Mouse (Mus musculus) adrenal gland, postnatal 36 days (tissue): ENCODE data around the gene Gm33543. TPM values are rescaled to one million over a fixed set of nuclear protein-coding genes. Genes with fewer than 3 reads are reported as not detected.

Source experiments
- DNase-seq, 2 experiments: peaks; one replicate each; pipeline ENCODE4 v3.0.0; 2021; ENCODE audit warnings: mixed read lengths in 1 of 2
- total RNA-seq, 2 experiments: library from RNA; stranded (reverse); gene quantifications; 2 replicates each; pipeline ENCODE4 v1.2.3; 2021

The Gm33543 gene
- total RNA-seq, 2 experiments from 2014 or later = not detected

GRCm38 (mm10) chr10:95836530-95837264 is 6.0 kb downstream of the Gm33543 start:
- DNase-seq = peak in 1 of 2 experiments; percentile 11

- no peak for DNase-seq
Measured at GRCm38 (mm10) chr10:95830891-95831290, 11.8 kb downstream of the Gm33543 start.

- no peak for DNase-seq
Measured at GRCm38 (mm10) chr10:95829471-95829870, 13.3 kb downstream of the Gm33543 start.

- DNase-seq = peak in 1 of 2 experiments; percentile 11
Measured at GRCm38 (mm10) chr10:95828374-95828773, 14.4 kb downstream of the Gm33543 start.

DNA sequence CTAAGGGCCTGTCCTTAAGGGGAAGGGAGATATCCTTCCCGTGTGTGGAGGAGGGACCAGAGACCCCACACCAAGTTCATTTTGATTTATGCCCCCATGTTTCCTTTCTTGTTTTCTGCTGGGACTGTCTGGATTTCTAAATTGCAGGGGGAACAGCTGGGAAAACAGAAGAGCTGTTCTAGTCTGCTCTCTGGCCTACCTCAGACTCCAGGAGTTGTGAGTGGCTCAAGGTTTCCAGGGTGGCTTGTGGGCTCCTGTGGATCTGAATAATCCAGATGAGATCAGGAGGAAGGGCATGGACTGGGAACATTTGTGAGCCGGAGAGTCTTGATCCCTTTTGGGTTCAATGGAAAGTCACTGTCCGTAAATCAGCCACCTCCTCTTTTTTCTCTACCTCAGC is 17.1 kb downstream of the Gm33543 start:
- no peak for DNase-seq

- DNase-seq = no peak
Measured at GRCm38 (mm10) chr10:95818506-95818905, 24.2 kb downstream of the Gm33543 start.

DNA sequence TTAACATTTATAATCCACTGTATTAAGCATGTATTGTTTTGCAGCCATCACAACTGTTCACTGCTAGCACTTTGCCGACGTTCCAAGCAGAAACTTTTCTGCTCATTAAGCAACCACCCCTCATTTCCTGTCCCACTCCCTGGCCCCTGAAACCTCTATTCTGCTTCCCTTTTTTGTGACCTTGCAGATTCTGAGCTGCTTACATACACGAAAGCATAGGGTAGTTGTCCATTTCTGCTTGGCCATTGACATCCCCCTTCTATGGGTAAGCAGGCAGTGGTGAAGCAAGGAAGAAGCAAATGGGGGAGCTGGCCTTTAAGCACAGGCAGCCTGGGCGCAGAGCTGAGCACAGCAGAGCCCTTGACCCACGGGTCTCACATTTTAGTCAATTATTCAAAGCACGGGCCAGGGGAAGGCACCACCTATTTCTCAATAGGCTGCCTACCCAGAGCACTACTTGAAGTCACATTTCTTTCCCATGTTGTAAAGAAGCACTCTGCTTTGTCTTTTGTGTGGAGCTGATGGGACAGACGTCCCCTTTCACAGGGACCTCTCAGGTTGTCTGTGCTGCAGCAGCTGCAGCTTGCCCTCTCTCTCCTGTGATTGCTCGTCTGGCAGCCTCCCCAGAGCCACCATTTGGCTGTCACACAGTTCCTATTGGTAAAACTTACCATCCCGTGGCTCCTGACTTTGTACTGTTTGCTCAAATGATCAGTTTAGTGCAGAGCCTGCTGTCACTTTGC is 25.1 kb downstream of the Gm33543 start:
- DNase-seq = peak; percentile 28 to 32

- DNase-seq = no peak
Measured at GRCm38 (mm10) chr10:95814351-95814750, 28.4 kb downstream of the Gm33543 start.

DNA sequence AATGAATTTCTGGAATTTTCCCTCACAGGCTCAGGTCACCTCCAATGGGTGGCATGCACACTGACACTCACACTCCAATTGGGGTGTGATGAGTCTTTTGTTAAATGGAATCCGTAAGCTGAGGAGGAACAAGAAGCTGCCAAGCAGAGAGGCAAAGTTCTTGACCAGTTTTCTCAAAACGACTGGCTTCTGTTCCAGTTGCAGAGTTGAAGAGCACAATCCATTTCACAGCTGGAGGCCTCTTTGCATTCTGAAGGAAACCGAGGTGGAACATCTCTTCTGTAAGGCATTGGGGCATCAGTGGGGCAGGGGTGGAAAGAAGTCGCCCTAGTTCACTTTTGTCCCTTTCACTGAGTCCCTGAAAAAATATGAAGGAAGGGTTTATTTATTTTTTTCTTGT is 30.9 kb downstream of the Gm33543 start:
- no peak for DNase-seq

DNA sequence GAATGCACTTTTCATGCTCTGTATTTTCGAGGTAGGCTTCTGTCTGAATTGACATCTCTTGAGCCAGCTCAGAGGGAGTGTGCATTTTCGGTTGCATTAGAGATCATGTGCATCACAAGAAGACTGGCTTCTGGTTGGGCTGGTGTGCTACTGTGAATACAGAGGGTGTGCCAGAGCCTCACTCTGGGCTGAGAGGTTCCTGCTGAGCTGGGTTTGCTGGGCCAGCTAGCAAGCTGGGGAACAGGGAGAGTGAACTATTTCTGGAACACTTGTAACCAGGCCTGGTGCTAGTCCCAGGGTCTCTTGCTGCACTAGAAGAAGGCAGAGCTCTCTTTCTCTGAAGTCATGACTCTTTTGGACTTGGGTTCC is 41.3 kb downstream of the Gm33543 start:
- DNase-seq = no peak

DNA sequence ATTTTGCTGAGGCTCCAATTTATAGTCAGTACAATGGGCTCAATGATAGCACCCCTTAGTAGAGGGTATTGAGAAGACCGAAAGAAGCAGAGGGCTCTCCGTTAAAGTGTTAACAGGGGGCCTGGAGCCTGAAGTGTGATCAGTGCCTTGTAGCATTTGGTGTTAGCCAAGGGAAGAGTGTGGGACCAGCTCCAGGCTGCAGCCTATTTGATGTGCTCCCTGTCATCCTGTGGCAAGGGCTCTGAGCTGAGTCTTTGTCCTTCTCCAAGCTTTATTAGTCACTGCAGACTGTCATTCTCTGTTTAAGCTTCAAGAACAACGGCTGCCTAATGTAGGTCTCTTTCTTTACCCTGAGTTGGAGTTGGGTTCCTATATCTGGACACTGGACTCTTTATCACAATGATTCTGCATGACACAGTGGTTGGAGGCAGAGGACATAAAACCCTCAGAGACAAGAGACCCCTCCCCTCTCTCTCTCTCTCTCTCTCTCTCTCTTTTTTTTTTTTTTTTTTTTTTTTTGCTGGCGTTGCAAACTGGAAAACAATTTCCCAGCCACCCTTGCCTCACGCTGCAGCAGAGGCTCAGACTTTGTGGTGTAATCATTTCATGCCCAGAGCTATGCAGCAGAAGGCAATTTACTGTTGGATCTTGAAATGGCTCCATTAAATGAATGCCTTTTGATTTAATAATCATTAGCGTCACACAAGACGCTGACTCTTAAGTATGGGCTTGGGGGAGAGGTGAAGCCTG is 41.9 kb downstream of the Gm33543 start:
- peak; percentile 16 to 25 for DNase-seq

DNA sequence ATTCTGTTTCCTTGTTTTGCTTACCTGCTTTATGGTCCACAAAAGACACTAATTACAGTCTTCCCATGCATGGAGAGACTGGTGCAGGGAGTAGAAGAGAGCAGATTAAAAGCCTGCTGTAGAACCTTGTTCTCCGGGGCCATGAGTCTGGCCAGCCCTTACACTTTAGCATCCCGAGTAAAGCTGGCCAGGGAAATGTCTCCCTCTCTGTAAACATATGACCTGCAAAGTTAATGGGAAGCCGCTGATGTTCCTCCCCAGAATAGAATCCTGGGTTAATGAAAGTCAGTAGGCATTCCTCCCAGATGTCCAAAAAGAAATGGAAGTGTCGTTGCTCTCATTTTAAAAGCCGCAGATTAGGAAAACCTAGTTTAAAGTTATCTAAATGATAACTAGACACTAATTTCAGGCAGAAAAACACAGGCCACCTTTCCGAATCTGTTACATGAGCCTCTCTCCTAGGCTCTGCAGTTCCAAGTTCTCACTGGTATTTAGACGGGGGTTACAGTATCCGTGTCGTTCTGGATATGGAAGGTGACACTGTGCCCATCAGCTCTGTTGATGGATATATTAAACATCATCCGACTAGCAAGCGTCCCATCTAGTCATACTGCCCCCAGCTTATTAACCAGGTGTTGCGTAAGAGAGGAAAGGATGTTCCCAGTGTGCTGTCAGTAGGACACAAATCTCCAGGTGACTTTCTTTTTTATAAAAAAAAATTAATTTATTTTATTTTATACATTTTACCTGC is 44.9 kb downstream of the Gm33543 start:
- no peak for DNase-seq

DNA sequence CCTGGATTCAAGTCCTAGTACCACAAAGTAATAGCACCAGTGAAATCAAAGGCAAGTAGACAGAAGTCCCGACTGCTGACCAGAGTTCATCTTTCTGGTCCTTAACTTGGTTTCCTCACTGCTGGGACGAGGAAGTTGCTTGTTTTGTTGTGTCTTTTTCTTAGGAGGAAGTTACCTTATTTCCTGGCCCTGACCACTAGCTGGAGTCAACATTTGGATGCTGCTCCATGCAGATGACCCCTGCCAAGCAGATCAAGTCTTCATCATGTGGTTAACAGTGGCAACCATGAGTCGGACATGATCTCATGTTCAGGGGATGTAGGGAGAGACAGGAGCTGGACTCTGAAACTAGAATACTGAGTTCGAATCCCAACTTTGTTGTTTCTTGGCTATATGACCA is 47.2 kb downstream of the Gm33543 start:
- DNase-seq = no peak

GRCm38 (mm10) chr10:95794706-95795105 is 48.0 kb downstream of the Gm33543 start:
- no peak for DNase-seq

- no peak for DNase-seq
Measured at GRCm38 (mm10) chr10:95791427-95791804, 51.3 kb downstream of the Gm33543 start.

DNA sequence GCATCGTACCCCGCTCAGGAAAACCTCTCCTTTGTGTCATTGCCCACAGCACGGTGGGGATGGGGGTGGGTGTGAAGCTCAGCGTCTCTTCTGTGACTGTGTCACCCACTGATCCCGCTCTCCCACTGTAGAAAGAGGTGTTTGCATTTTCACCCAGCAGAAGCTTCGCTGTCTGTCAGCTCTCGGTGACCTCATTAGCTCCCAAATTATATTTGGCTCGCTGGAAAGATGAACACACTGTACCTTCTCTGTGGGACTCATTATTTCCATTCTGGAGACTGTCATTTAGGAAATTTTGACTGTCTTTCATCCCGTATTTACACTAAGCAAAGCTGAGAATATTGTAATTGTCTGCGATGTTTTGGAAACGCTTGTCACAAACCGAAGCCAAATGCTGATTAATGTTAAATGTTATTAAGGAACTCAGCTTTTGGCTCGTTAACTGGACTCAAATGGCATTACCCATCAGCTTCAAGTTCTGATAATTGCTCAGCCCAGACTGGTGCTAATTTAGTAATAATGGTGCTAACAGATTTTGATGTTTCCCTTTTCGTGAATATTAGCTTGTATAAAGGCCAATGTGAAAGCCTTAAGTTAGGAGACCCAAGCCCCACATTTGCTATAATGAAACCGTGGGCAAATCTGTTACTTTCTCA is 51.8 kb downstream of the Gm33543 start:
- no peak for DNase-seq

DNA sequence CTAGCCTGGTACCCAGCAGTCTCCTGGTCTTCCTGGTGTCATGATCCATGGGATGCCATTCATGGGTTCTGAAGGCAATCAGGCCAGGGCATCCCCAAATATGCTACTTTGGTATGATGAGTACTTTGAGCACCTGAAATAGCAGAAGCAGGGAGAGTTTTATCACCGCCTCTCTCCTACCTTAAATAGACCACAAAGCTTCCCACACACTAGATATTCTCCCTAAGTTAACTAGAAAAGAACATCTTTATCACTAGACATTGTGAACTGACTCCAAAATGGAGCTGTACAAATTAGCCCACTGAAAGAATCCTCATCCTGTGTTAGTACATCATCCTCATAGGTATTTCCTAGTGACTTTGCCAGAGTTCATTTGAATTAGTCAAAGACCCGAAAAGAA is 55.6 kb downstream of the Gm33543 start:
- DNase-seq = no peak

GRCm38 (mm10) chr10:95784837-95785236 is 57.9 kb downstream of the Gm33543 start:
- DNase-seq = no peak

DNA sequence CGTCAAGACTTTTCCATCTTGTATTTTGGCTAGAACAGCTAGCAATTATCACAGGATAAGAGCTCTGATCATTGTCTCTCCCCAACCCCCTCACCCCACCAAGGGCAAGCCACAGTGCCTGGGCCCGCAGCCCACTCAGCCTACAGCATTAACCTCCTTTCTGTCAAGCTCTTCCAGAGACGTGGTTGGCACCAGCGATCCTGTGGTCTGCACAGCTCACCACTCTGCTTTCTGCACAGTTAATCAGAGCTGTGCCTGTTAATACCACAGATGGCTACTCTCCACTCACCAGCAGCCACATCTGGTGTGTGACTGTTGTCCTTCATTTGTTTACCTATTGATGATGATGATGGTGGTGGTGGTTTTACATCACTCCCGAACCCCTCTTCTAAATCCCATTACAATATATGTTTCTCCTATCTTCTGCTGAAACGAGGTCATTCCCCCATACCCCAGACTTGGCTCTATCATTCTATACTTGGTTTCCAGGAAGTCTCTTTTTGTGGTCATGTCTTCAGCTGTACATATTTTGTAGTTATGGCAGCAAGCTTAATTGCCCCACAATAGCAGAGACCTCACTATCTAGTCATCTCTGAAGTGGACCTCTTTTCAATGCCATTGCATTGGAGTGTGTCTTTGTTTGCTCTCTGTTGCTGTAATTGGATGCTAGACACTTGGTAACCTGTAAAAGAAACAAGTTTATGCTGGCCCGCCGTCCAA is 61.7 kb downstream of the Gm33543 start:
- peak in 1 of 2 experiments; percentile 39 for DNase-seq

DNA sequence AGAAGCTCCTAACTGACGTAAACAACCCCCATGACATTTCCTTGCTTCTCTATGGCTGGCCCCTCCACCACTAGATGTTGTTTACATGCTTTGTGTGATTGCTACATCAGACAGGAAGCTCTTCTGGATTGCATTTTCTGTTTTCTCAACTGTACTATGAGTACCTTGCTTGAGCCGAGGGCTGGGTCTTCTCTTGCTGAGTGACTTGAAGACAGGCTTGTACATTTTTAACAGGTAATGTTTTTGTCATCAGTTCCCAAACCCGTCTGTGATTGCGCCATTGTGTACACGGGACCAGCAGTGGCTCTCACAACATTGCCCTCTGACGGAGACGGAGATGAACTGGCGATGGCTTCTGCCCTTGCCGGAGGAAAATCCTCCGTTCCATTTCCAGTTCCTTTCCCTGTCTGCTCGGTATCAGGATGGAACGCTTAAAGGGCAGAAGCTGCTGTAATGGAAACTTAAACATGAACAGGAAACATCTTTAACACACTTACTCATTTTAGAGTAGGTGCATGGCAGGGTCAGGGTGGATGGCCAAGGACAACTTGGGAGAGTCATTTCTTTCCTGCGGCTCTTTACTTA is 62.8 kb downstream of the Gm33543 start:
- peak; percentile 65 for DNase-seq

DNA sequence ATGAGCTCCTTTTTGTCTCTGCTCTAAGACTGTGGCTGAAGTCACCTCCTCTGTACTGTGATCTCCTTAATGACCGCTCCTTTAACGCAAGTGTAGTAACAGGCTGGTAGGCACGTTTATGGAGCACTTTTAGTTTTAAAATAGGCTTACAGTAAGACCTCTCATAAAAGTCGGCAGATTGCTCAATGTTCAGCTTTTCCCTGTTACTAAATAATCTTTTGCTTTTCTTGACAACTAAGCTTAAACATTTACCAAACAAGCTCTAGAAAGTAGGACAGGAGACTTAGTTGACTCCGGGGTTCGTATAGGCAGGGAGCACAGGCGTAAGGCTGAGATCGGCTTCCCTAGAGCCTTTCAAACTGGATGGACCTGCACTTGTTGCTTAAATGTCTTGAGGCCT is 64.1 kb downstream of the Gm33543 start:
- no peak for DNase-seq
